Mouse (Mus musculus) spleen, adult 2 months (tissue): Measurements from ENCODE around the gene Xrra1. TPM values are rescaled to one million over a fixed set of nuclear protein-coding genes. Genes with fewer than 3 reads are reported as not detected.
A peak's percentile ranks its signal among the peaks of the same experiment; 100 is the strongest.
"Not testable (repeated sequence)": the region's sequence is repeated elsewhere in the genome, so short reads cannot be mapped to it uniquely, and the experiment has no call there.

Experiments
- DNase-seq, 2 experiments: peaks; one replicate each; pipeline versions ENCODE4 v3.0.0 to v3.0.0-alpha.2; 2012 to 2021; ENCODE audit warnings: low spot score in 2 of 2, low read depth in 1 of 2
- H3K27ac ChIP-seq: fragments of 200-500 bp; 2 replicates; pipeline ENCODE4 v1.5.1; 2012; ENCODE audit warnings: low read length, inconsistent platforms; ENCODE audit not compliant: insufficient read depth
- H3K27me3 ChIP-seq: fragments of 200-500 bp; 2 replicates; pipeline ENCODE4 v1.6.1; 2012; ENCODE audit warnings: mild to moderate bottlenecking, moderate library complexity, low read length, inconsistent platforms; ENCODE audit not compliant: control insufficient read depth, insufficient read depth
- H3K36me3 ChIP-seq: fragments of 200-500 bp; 2 replicates; pipeline ENCODE4 v1.6.1; 2012; ENCODE audit warnings: mild to moderate bottlenecking, low read length, inconsistent platforms; ENCODE audit not compliant: control insufficient read depth, insufficient read depth
- H3K4me1 ChIP-seq: fragments of 200-500 bp; 2 replicates; pipeline ENCODE4 v1.6.1; 2011; ENCODE audit warnings: inconsistent platforms; ENCODE audit not compliant: control insufficient read depth, insufficient read depth, insufficient read length
- H3K4me3 ChIP-seq: fragments of 200-500 bp; 2 replicates; pipeline ENCODE4 v1.5.1; 2011; ENCODE audit warnings: mild to moderate bottlenecking, inconsistent platforms; ENCODE audit not compliant: insufficient read depth, insufficient read length; ENCODE audit errors: extremely low read depth
- CTCF ChIP-seq: fragments of 200-500 bp; IDR thresholded peaks from 2 replicates; pipeline ENCODE4 v1.5.1; 2011; ENCODE audit warnings: mild to moderate bottlenecking, inconsistent platforms; ENCODE audit not compliant: insufficient read depth, insufficient read length, insufficient replicate concordance; ENCODE audit errors: extremely low read depth
- POLR2A ChIP-seq: fragments of 200-500 bp; IDR thresholded peaks from 2 replicates; pipeline ENCODE4 v1.6.1; 2011; ENCODE audit warnings: low read depth, low read length, inconsistent platforms
- WGBS: fragments of 180-500 bp; shearing (Covaris S2); methylation state at CpG from one replicate; pipeline ENCODE4 v1.1.7; 2018; 5-methylcytosine and 5-hydroxymethylcytosine counted together
- polyA plus RNA-seq: library from polyadenylated mRNA; depleted of rRNA; stranded (reverse); fragments of >200 nt; gene quantifications from 2 replicates; pipeline ENCODE4 v1.2.3, GENCODE M21; 2012

Xrra1 gene
- polyA plus RNA-seq, 1 experiment: 0.12 TPM

- Histone ChIP-seq H3K27me3 (no peaks in the 10 kb centered on the region), H3K4me3 (no peak overlapping the region), H3K4me1 (peaks cover 5% of the 10 kb centered on the region; the same call in 1 of the 2 replicates), H3K27ac (0 out of 2 replicates have a peak overlapping the region, but pooled peaks have one; percentile 31), H3K36me3 (peaks cover 19% of the 10 kb centered on the region)
- TF ChIP-seq POLR2A (no peak), CTCF (no peak)
- 33% methylated on average over 4 of the region's 4 CpGs for WGBS
- no peak for DNase-seq
Measured at GRCm38 (mm10) chr7:99946356-99946755, 87.4 kb downstream of the Xrra1 start.

- no peak for DNase-seq
- H3K36me3 ChIP-seq: peaks cover 17% of the 10 kb centered on the region
- no peaks in the 10 kb centered on the region for H3K27me3 ChIP-seq
- 58% methylated on average over 9 of the region's 9 CpGs for WGBS
- H3K4me1 ChIP-seq: peaks cover 5% of the 10 kb centered on the region; the same call in 1 of the 2 replicates
- TF ChIP-seq POLR2A (no peak), CTCF (no peak)
- H3K27ac ChIP-seq: no peak overlapping the region
- no peak overlapping the region for H3K4me3 ChIP-seq
Measured at GRCm38 (mm10) chr7:99947329-99947728, 88.4 kb downstream of the Xrra1 start.

GRCm38 (mm10) chr7:99953442-99954098 is 94.7 kb downstream of the Xrra1 start:
- no peak overlapping the region for H3K4me3 ChIP-seq
- 68% methylated on average over 6 of the region's 6 CpGs for WGBS
- DNase-seq: no peak
- peaks cover 2% of the 10 kb centered on the region; the same call in 1 of the 2 replicates for H3K4me1 ChIP-seq
- H3K27ac ChIP-seq: no peak overlapping the region
- no peaks in the 10 kb centered on the region for H3K27me3 ChIP-seq
- H3K36me3 ChIP-seq: peaks cover 2% of the 10 kb centered on the region
- no peak for TF ChIP-seq POLR2A
- TF ChIP-seq CTCF: no peak

- TF ChIP-seq POLR2A: no peak
- no peak for TF ChIP-seq CTCF
Measured at GRCm38 (mm10) chr7:99954212-99954611, 95.3 kb downstream of the Xrra1 start.

GRCm38 (mm10) chr7:99956095-99956494 is 97.2 kb downstream of the Xrra1 start:
- 96% methylated on average over 7 of the region's 7 CpGs for WGBS
- peaks cover 2% of the 10 kb centered on the region; the same call in 1 of the 2 replicates for H3K4me1 ChIP-seq
- TF ChIP-seq POLR2A (no peak), CTCF (no peak)
- no peak overlapping the region for H3K27ac ChIP-seq
- H3K4me3 ChIP-seq: no peak overlapping the region
- H3K27me3 ChIP-seq: no peaks in the 10 kb centered on the region
- H3K36me3 ChIP-seq: peaks cover 2% of the 10 kb centered on the region
- no peak for DNase-seq

More at GRCm38 (mm10) chr7:99954212-99954611, 95.3 kb downstream of the Xrra1 start:
- H3K4me3 ChIP-seq: no peak overlapping the region
- H3K4me1 ChIP-seq: peaks cover 2% of the 10 kb centered on the region; the same call in 1 of the 2 replicates
- no peak overlapping the region for H3K27ac ChIP-seq
- WGBS: 86% methylated on average over 8 of the region's 8 CpGs
- H3K36me3 ChIP-seq: peaks cover 2% of the 10 kb centered on the region
- DNase-seq: no peak
- no peaks in the 10 kb centered on the region for H3K27me3 ChIP-seq

GRCm38 (mm10) chr7:99957226-99957965 is 98.5 kb downstream of the Xrra1 start:
- no peaks in the 10 kb centered on the region for H3K27me3 ChIP-seq
- no peak for DNase-seq
- TF ChIP-seq POLR2A: no peak
- TF ChIP-seq CTCF: no peak
- peaks cover 2% of the 10 kb centered on the region for H3K36me3 ChIP-seq
- no peak overlapping the region for H3K27ac ChIP-seq
- 65% methylated on average over 12 of the region's 12 CpGs for WGBS
- H3K4me3 ChIP-seq: no peak overlapping the region
- peaks cover 2% of the 10 kb centered on the region; the same call in 1 of the 2 replicates for H3K4me1 ChIP-seq

- H3K27ac ChIP-seq, DNase-seq, H3K4me3 ChIP-seq, H3K27me3 ChIP-seq, H3K36me3 ChIP-seq: not testable (repeated sequence)
- peaks cover 15% of the 10 kb centered on the region; the same call in 1 of the 2 replicates for H3K4me1 ChIP-seq
- 92% methylated on average over 2 of the region's 2 CpGs for WGBS
Measured at GRCm38 (mm10) chr7:99960571-99960970, 101.7 kb downstream of the Xrra1 start.
